In the genomic region with DNA sequence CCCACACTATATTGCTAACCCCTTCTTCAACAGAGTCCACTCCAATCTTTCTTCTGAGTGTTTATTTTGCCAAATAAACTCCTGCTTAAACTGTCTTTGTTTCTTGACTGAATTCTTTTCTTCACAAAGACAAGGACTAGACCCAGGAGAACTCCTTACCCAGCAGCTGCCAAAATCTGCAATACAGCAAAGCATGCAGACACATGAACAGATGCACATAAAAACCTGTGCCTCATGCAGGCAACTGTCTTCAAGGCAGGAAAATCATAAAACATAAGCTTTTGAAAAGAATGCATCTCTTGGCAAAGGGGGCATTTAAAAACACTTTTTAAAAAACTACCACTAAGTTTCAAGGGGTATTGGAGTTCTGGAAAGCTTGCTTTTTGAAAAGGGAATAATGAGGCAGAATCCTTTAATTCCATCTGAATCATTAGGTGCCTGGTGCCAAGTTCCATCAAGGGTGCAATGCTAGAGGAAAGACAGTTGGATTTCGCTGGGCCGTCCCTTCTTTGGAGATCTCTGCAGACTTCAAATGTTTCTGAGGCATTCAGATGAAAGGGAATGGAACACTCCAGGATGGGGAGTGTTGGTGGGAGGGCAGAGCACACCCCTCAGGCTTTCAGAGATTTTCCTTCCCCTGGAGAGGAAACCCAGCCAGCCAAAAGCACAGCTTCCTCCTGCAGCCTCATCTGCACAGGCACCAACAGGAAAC, we compare ENCODE assay signal across 9 mouse cellular contexts.
DNase-seq lines count a peak whose midpoint lies in the region; ATAC-seq and TF ChIP-seq lines count a peak whose summit lies in the region.
"Had no signal": no experiment of that assay in that cellular context is flagged by ENCODE, and none has a peak within 500 bp of the region (broad histone marks: within the 10 kb centered on the region; RNA-seq: fewer than 3 reads in every experiment).

No protein-coding gene starts in this region.

- no peaks in the 10 kb centered on the region for H3K9me3 ChIP-seq in kidney, embryonic 14.5 days (ENCODE audit: control insufficient read depth, low read length)
- no peaks in the 10 kb centered on the region for H3K9me3 ChIP-seq in embryonic facial prominence, embryonic 13.5 days
- no peaks in the 10 kb centered on the region for H3K9me3 ChIP-seq in limb, embryonic 14.5 days (ENCODE audit: control insufficient read depth, low read length)

- peaks cover 2% of the 10 kb centered on the region; the same call in 1 of the 2 replicates for H3K4me1 ChIP-seq in kidney, adult 2 months (ENCODE audit: control insufficient read depth, insufficient read depth, low read length)
- H3K4me1 ChIP-seq in kidney, embryonic 14.5 days (ENCODE audit: control insufficient read depth, insufficient read depth, low read length), result 0 out of 2 replicates have a peak, but pooled peaks cover 3% of the 10 kb centered on the region
- peaks cover 33% of the 10 kb centered on the region for H3K4me1 ChIP-seq in embryonic facial prominence, embryonic 13.5 days
- H3K4me1 ChIP-seq in limb, embryonic 14.5 days (ENCODE audit: control insufficient read depth, insufficient read depth, low read length), result peaks cover 24% of the 10 kb centered on the region

- no peak for TF ChIP-seq POLR2A in kidney, adult 2 months (IDR thresholded peaks at IDR 0.05; ENCODE audit: low read depth, low read length)
- no peak for TF ChIP-seq POLR2A in limb, embryonic 14.5 days (IDR thresholded peaks at IDR 0.05; ENCODE audit: borderline replicate concordance, extremely low read depth, insufficient read depth, insufficient read length)

- H3K36me3 ChIP-seq in kidney, adult 2 months (ENCODE audit: control insufficient read depth, insufficient read depth, low read length), result no peaks in the 10 kb centered on the region
- H3K36me3 ChIP-seq in kidney, embryonic 14.5 days (ENCODE audit: control insufficient read depth, insufficient read depth, low read length), result no peaks in the 10 kb centered on the region
- H3K36me3 ChIP-seq in embryonic facial prominence, embryonic 13.5 days, result no peaks in the 10 kb centered on the region
- H3K36me3 ChIP-seq in limb, embryonic 14.5 days (ENCODE audit: control insufficient read depth, insufficient read depth, low read length), result no peaks in the 10 kb centered on the region

- no peak overlapping the region for H3K27ac ChIP-seq in kidney, adult 2 months (ENCODE audit: insufficient read depth, low read depth, low read length)
- H3K27ac ChIP-seq in kidney, embryonic 14.5 days (ENCODE audit: low read depth, low read length), result no peak overlapping the region
- peak overlapping the region; percentile 73 for H3K27ac ChIP-seq in embryonic facial prominence, embryonic 13.5 days
- H3K27ac ChIP-seq in limb, embryonic 14.5 days (replicated peaks; ENCODE audit: low read depth, low read length), result peak overlapping the region; percentile 41; the same call in 1 of the 2 replicates

- DNase-seq in kidney, adult 2 months, result peak; percentile 30
- DNase-seq in R1 (ENCODE audit: low read depth, low spot score), result peak; percentile 8
- peak; percentile 24 for DNase-seq in limb, embryonic 14.5 days (ENCODE audit: low spot score)
- no peak for DNase-seq in cerebellum, adult 11-12 months
- DNase-seq in urinary bladder, adult 2 months (ENCODE audit: low spot score), result no peak
- DNase-seq: cerebellum, adult 11 months; thymus, adult 18-20 months had no signal

- H3K4me3 ChIP-seq in kidney, adult 2 months (ENCODE audit: insufficient read depth, low read depth, low read length), result no peak overlapping the region
- no peak overlapping the region for H3K4me3 ChIP-seq in kidney, embryonic 14.5 days (ENCODE audit: low read length)
- no peak overlapping the region for H3K4me3 ChIP-seq in embryonic facial prominence, embryonic 13.5 days
- H3K4me3 ChIP-seq in limb, embryonic 14.5 days (replicated peaks; ENCODE audit: low read length), result no peak overlapping the region

- no peak overlapping the region for H3K4me2 ChIP-seq in kidney, embryonic 14.5 days (replicated peaks; ENCODE audit: low read depth, low read length)
- H3K4me2 ChIP-seq in embryonic facial prominence, embryonic 13.5 days, result no peak overlapping the region
- H3K4me2 ChIP-seq in limb, embryonic 14.5 days (replicated peaks; ENCODE audit: low read depth, low read length, severe bottlenecking), result no peak overlapping the region

- no peak for TF ChIP-seq CTCF in kidney, adult 2 months (conservative IDR thresholded peaks at IDR 0.05; ENCODE audit: insufficient read depth, insufficient read length, low read depth, low read length)

- no peak overlapping the region for H3K9ac ChIP-seq in kidney, embryonic 14.5 days (ENCODE audit: low read depth, low read length)
- H3K9ac ChIP-seq in embryonic facial prominence, embryonic 13.5 days, result no peak overlapping the region
- no peak overlapping the region for H3K9ac ChIP-seq in limb, embryonic 14.5 days (ENCODE audit: low read depth, low read length, severe bottlenecking)

- 57% methylated on average over 2 of the region's 2 CpGs for WGBS in kidney, adult 2 months
- WGBS in kidney, embryonic 14.5 days, result 33% methylated on average over 2 of the region's 2 CpGs
- 24% methylated on average over 2 of the region's 2 CpGs for WGBS in embryonic facial prominence, embryonic 13.5 days
- WGBS in limb, embryonic 14.5 days, result 14% methylated on average over 2 of the region's 2 CpGs

- no peaks in the 10 kb centered on the region for H3K27me3 ChIP-seq in kidney, adult 2 months (replicated peaks; ENCODE audit: control insufficient read depth, insufficient read depth, low read length)
- no peaks in the 10 kb centered on the region for H3K27me3 ChIP-seq in kidney, embryonic 14.5 days (ENCODE audit: control insufficient read depth, insufficient read depth, low read length)
- no peaks in the 10 kb centered on the region for H3K27me3 ChIP-seq in embryonic facial prominence, embryonic 13.5 days
- no peaks in the 10 kb centered on the region for H3K27me3 ChIP-seq in limb, embryonic 14.5 days (ENCODE audit: control insufficient read depth, insufficient read depth, low read length)

- no peak for ATAC-seq in kidney, embryonic 14.5 days (ENCODE audit: low FRiP score, low TSS enrichment)
- no peak for ATAC-seq in embryonic facial prominence, embryonic 13.5 days (ENCODE audit: insufficient number of reproducible peaks, insufficient read depth, low FRiP score, low TSS enrichment, low read depth)
- ATAC-seq in limb, embryonic 14.5 days (ENCODE audit: low FRiP score, low read depth), result no peak

Comparison
In these comparisons a context has a peak if more than half of its experiments do, and no peak if none do; other contexts are left out.
1. DNase-seq: peak in kidney, adult 2 months (single experiment), R1 (single experiment) and limb, embryonic 14.5 days (single experiment); none in cerebellum, adult 11-12 months (single experiment) and urinary bladder, adult 2 months (single experiment).
2. H3K27ac ChIP-seq: peak in embryonic facial prominence, embryonic 13.5 days (single experiment) and limb, embryonic 14.5 days (single experiment); none in kidney, adult 2 months (single experiment) and kidney, embryonic 14.5 days (single experiment).